ENCODE assay signal across 10 mouse cellular contexts in genomic region chr11:108418540-108418939, GRCm38 (mm10). TPM values are rescaled to one million over a fixed set of nuclear protein-coding genes. Genes with fewer than 3 reads are reported as not detected.
DNase-seq lines count a peak whose midpoint lies in the region; ATAC-seq and TF ChIP-seq lines count a peak whose summit lies in the region.
"Had no signal": no experiment of that assay in that cellular context is flagged by ENCODE, and none has a peak within 500 bp of the region (broad histone marks: within the 10 kb centered on the region; RNA-seq: fewer than 3 reads in every experiment).

No protein-coding gene starts in this region.

- no peak overlapping the region for H3K9ac ChIP-seq in lung, embryonic 14.5 days

- peak; percentile 54 for TF ChIP-seq CTCF in gastrocnemius, adult 2 months (IDR thresholded peaks at IDR 0.05)
- TF ChIP-seq CTCF in lung, embryonic 14.5 days (IDR thresholded peaks at IDR 0.05; ENCODE audit: low read depth), result peak; percentile 73

- DNase-seq in gastrocnemius, adult 2 months, result no peak
- DNase-seq in gastrocnemius, postnatal 10 days, result no peak
- peak; percentile 90 for DNase-seq in lung, embryonic 14.5 days
- DNase-seq in lung, adult 18-20 months, result no peak
- DNase-seq in embryo, embryonic 11 days, result peak; percentile 77
- peak; percentile 82 for DNase-seq in retina, postnatal 1 day
- DNase-seq in testis, postnatal 10 days (ENCODE audit: low spot score), result no peak
- DNase-seq in cerebellum, adult 11-12 months, result no peak

- H3K4me3 ChIP-seq in gastrocnemius, adult 2 months, result no peak overlapping the region
- no peak overlapping the region for H3K4me3 ChIP-seq in lung, embryonic 14.5 days (ENCODE audit: low read depth, low read length)

- WGBS in lung, embryonic 14.5 days, result 32% methylated on average over 1 of the region's 1 CpGs

- H3K4me2 ChIP-seq in lung, embryonic 14.5 days, result no peak overlapping the region

- intact Hi-C loops in gastrocnemius, adult 2 months (cut with DNase I), result loop anchor here (5.0 to 10.0 kb wide), 2 partner anchors 406 to 554 kb away; no protein-coding TSS in a partner anchor

- ATAC-seq in lung, embryonic 14.5 days (ENCODE audit: insufficient read depth), result no peak

- no peaks in the 10 kb centered on the region for H3K36me3 ChIP-seq in lung, embryonic 14.5 days (ENCODE audit: insufficient read depth)
- H3K36me3 ChIP-seq: G1E had no signal

- H3K27ac ChIP-seq in gastrocnemius, adult 2 months, result no peak overlapping the region
- no peak overlapping the region for H3K27ac ChIP-seq in lung, embryonic 14.5 days (ENCODE audit: low read depth)
- H3K27ac ChIP-seq: macrophage had no signal

- no peaks in the 10 kb centered on the region for H3K27me3 ChIP-seq in lung, embryonic 14.5 days (ENCODE audit: insufficient read depth, low read length)

- no peaks in the 10 kb centered on the region for H3K9me3 ChIP-seq in lung, embryonic 14.5 days (ENCODE audit: low read depth, low read length)

- no peaks in the 10 kb centered on the region for H3K4me1 ChIP-seq in lung, embryonic 14.5 days (ENCODE audit: insufficient read depth)

RNA-seq across cellular contexts. Expression of gene Cep112, which starts 6.5 kb away (rescaled TPM):
- 1 to 10 TPM; 2.5 to 3.3 TPM for total RNA-seq in gastrocnemius, adult 2 months (2021)
- 10 to 100 TPM in 1 of 2 experiments, 1 to 10 TPM in 1; 8.6 to 10.7 TPM for total RNA-seq in gastrocnemius, postnatal 10 days (2021)
- 20.2 and 21.9 TPM in 2 replicates for polyA plus RNA-seq in lung, embryonic 14.5 days (2014; fragmentation: Nextera tagmentation; extraction: Ambion mirVana)
- polyA plus RNA-seq: G1E had no signal

Comparison
In these comparisons a context has a peak if more than half of its experiments do, and no peak if none do; other contexts are left out.
1. DNase-seq: peak in lung, embryonic 14.5 days (single experiment), embryo, embryonic 11 days (single experiment) and retina, postnatal 1 day (single experiment); none in gastrocnemius, adult 2 months (single experiment), gastrocnemius, postnatal 10 days (single experiment), lung, adult 18-20 months (0 of 2), testis, postnatal 10 days (single experiment) and cerebellum, adult 11-12 months (single experiment).